Mouse (Mus musculus) layer of hippocampus, adult 8-10 months (tissue): Measurements from ENCODE around the gene Gtf2ird1. TPM values are rescaled to one million over a fixed set of nuclear protein-coding genes. Genes with fewer than 3 reads are reported as not detected.
"Not testable (repeated sequence)": the region's sequence is repeated elsewhere in the genome, so short reads cannot be mapped to it uniquely, and the experiment has no call there.

ENCODE experiments used
- DNase-seq, 2 experiments: peaks; one replicate each; pipeline ENCODE4 v3.0.0; 2022; ENCODE audit warnings: low spot score in 2 of 2
- total RNA-seq, 4 experiments: library from RNA; stranded (reverse); gene quantifications; 2 replicates each; pipeline ENCODE4 v1.2.4; 2022

Gtf2ird1 gene
- total RNA-seq, result 10 to 100 TPM; 26.8 to 35.0 (median 32.8) TPM

DNA sequence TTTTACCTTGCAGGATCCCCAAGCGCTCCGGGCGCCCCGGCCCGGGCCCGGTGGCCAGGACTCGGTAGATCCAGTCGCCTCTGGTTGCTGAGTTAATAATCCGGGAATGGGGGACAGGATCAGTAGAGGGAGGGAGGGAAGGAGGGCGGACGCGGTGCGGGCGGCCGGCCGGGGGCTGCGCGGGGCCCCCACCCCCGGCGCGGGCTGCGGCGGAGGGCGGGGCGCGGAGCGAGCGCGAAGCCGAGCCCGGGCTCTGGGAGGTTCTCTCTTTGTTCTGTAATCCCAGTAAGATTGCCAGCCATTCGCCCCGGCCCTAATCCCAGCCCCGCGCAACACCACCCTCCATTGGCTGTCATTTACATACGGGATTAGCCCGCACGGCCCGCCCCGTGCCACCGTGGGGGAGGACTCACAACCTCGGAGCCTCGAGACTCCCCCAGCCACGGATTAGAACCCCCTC, at the start of gene Gtf2ird1:
Gene Gtf2ird1, minus strand, starts transcription at position 214 of the 460 bp plus-strand sequence.
- DNase-seq, result peak; percentile 78 to 81

DNA sequence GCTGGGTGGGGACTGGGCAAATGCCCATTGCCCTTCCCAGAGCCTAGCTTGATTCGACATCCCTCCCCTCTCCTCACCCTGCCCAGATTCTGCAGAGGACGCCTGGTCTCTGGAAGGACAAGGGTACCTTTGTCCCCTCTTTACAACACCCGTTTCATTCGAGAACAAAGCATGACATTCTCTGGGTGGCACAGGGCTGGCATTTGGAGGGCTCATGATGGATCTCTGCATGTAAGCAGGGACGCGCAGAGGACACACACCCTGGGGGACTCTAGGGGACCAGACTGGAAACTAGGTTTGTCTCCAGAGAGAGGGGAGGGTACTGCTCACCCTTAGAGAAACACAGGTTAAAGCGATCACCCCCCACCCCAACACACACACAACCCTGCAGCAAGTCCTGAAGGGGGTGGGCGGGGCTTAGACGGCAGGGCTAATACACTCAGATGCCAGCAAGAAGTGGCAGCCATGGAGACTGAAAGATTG, 49.3 kb upstream of the Gtf2ird1 start:
- peak; percentile 56 to 82 for DNase-seq

DNA sequence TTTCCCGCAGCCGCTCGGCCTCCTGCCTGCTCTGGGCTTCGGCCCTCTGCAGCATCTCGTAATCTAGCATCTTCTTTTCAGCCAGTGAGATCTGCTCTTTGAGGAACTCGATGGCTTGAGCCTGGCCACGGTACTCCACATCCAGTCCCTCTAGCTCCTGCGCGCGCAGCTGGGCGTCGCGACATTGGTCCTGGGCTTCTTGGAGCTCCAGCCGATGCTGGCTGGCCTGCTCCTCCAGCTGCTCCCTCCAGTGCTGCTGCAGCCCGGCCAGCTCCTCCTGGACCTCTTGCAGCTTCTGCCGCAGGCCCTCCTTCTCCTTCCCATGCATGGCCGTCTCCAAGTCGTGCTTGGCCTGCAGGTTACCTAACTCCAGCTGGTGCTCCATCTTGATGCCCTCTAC, 46.1 kb upstream of the Gtf2ird1 start:
- no peak for DNase-seq

DNA sequence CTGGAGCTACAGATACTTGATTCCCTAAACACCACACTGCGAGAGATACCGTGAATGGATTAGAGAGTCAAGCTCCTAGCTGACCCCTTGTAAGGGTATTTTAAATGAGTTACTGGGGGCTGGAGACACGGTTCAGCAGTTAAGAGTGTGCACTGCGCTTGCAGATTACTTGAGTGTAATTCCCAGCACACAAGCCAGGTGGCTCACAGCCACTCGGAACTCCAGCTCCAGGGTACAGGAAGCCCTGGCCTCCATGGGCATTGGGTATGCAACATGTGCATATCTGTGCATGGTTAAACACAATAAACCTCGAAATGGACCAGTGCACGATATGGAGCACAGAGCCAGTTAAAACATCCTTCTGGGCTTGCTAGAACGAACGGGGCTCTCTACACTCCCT, 44.9 kb upstream of the Gtf2ird1 start:
- no peak for DNase-seq

DNA sequence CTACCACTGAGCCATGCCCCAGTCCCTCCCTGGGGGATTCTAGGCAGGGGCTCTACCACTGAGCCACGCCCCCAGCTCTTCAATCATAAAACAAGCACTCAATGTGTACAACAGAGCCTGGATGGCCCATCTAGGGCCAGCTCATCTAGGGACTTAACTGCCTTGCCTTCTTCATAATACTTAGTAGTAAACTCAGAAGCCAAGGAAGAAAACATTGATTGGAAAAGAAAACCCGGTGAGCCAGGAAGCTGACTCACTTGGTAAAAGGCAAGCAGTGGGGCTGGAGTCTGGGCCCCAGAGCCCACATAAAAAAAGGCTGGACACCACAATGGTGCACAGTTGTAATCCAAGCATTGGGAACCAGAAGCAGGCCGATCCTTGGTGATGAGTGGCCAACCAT, 44.2 kb upstream of the Gtf2ird1 start:
- DNase-seq, result no peak

DNA sequence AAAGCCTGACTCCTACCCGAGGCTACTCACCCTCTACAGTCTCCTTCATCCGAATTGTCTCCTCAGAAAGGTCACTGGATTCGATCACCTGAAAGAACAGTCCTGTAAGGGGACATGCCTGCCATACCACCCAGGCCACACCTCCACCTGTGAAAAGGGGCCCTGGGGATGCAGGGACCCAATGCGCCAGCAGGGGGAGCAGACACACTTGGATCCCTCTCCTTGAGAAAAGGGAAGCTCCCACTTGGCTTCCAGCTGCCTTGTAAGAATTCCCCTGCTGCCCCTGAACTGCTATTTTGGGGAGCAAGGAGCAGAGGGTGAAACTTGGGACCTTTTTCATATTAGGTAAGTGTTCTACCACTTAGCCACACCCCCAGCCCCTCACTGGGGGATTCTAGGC, 43.5 kb upstream of the Gtf2ird1 start:
- peak in 1 of 2 experiments; percentile 58 for DNase-seq

DNA sequence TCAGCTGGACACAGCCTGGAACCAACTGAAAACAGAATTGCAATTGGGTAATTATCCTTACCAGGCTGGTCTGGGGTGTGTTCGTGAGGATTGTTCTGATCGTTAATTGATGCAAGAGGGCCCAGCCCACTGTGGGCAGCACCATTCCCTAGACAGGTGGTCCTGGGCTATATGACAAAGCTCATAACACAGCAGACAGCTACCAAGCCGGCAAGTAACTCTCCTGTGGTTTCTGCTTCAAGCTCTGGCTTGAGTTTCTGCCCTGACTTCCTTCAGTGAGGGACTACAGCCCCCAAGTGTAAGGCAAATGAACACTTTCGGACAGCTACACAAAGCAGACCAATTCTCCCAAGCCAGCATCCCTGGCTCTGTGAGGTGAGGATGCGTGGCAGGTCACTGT, 40.5 kb upstream of the Gtf2ird1 start:
- DNase-seq, result no peak

DNA sequence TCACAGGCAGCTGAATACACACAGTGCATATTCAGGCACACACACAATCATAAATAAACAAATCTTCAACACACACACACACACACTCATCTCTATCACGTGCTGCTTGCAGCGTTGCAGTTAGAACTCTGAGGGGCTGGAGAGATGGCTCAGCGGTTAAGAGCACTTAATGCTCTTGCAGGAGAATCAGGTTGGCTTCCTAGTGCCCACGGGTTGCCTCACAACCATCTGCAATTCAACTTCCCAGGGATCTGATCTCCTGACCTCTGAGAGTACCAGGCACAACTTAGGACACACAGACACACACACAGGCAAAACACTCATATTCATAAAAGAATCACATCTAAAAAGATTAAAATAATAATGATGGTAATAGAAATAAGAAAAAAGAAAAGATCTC, 39.3 kb upstream of the Gtf2ird1 start:
- DNase-seq, result no peak

DNA sequence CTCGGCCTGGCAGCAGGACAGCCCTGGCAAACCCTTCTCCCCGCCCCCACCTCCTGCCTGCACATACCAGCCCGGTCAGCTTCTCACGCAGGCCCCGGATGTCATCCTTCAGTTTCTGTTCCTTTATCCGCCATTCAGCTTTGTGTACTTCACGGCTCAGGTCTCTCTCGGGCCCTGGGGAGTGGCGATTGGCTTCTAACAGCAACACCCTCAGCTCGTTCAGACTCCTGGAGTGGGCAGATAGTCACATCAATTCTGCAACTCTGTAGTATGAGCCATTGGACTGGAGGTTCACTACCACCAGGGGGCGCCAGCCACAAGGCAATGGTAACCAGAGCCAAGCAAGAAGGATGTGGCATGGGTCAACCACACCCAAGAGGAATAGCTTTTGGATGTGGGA, 37.6 kb upstream of the Gtf2ird1 start:
- peak; percentile 88 to 94 for DNase-seq

DNA sequence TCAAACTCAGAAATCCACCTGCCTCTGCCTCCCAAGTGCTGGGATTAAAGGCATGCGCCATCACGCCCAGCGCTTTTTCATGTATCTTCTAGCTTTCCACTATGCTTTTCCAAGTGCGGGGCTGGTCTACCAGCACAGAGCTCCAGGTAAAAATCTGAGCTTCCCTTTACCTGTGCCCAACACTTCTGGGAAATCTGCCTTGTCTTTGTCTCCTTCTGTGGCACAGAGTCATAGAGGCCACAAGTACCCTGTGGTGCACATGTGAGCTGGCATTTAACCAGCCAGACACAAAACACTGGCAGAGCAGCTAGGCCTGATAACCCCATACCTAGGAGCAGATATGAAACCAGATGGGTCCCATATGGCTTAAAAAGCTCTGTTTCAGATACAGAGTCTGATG, 36.4 kb upstream of the Gtf2ird1 start:
- no peak for DNase-seq

DNA sequence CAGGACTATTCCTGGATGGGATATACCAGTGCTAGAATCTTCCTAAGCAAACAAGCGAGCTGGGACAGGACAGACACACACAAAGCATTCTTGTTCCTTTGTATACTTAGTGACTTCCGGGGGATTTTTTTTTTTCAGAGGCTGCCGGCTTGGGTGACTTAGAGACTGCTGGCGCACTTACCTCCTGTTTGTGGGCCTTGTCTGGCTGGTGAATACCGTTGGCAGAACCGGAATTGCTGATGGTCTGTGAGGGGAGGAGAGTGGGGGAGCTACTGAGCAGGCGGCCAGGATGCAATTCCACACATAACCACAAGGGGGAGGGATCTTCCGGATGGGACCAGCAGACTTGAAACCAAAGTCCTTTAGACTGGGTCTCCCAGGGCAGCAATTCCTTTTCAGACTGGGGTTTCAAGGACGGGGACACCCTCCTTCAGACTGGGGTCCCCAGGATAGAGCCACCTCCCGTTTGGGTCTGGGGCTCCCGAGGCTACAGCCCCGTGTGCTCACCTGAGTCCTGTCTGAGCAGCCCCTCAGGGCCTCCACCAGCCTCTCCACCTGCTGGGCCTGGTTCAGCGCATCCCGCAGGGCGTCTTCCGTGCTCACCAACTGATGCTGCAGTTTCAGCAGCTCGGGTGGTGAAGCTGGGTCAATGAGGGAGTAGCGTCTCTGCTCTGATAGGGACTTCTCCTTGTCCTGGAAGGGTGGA, 35.3 kb upstream of the Gtf2ird1 start:
- DNase-seq, result peak; percentile 71 to 88

DNA sequence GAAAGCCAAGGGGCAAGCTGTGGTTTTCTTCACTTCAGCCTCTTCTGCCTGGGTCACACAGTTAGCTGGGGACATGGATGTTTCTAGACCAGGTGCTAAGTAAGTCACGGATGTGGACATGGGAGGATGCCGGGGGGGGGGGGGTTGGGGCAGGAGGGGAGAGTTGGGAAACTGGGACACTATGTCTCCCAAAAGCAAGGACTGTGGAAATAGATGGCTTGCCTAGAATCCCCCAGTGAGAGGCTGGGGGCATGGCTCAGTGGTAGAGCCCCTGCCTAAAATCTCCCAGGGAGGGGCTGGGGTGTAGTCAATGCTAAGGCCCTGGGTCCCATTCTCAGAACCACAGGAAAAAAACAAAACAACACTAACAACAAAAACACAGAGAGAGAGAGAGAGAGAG, 34.7 kb upstream of the Gtf2ird1 start:
- no peak for DNase-seq

DNA sequence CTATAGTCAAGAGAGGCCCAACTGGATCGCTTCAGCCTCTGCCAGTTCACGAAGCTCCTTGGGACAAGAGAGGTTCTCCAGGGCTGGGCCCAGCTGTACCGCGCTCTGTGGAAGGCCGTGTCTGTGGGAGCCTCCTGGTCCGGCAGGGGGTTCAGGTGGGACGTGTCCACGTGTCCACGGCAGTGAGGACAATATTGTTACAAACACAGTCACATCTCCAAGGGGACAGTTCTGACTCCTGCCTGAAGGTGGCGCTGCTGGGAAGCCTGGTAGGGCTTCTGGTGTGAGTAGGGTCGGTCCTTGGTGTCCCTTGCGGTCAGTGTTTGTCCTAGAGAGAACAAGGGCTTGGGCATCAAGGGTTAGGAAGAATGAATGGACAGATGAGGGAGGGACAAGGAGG, 33.9 kb upstream of the Gtf2ird1 start:
- no peak for DNase-seq

DNA sequence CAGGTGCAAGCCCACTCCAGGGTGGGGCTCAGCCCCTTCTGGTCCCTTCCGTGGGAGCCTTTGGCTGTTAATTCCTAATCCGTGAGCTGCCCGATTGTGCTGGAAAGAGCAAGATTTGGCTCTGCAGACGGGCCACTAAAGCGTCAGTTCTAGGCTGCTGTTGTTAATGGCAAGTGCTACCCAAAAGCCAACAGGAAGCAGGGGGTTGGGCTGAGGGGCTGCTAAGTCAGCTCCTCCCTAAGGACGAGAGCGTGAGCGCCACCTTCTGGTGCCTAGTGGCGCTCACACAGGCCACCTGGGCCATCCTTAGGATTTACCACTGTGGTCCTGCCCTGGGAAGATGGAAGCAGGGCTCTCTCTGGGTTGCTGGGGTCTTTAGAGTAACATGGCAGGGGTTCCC, 33.1 kb upstream of the Gtf2ird1 start:
- no peak for DNase-seq

DNA sequence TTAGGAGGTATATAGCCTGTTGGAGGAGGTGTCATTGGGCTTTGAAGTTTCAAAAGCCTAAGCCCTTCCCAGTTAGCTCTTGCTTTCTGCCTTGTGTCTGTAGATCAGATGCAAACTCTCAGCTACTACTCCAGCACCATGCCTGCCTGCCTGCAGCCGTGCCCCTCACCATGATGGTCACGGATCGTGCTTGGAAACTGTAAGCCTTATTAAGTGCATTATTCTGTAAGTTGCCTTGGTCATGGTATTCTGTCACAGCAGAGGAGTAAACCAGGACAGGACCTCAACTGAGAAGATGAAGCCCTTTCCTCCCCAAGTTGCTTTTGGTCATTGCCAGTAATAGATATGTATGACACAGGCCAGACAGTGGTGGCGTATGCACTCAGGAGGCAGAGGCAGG, 32.1 kb upstream of the Gtf2ird1 start:
- no peak for DNase-seq

DNA sequence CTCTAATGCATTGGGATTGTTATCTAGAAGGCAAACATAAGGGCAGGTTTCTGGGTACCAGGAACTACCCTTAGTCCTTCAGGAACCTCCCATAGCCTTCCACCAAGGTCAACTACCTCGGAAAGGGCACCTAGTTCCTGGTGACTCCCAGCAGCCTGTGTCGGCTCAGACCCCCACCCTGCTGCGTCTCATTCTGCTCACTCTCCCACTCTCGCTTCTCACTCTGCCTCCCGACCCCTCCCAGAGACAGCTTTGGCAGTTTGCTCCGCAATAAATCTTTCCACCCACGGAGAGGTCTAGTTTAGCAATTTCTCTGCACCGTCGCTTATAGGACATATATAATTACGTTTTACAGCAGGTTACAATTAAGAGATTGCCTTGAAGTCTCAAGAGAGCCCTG, 31.5 kb upstream of the Gtf2ird1 start:
- no peak for DNase-seq

DNA sequence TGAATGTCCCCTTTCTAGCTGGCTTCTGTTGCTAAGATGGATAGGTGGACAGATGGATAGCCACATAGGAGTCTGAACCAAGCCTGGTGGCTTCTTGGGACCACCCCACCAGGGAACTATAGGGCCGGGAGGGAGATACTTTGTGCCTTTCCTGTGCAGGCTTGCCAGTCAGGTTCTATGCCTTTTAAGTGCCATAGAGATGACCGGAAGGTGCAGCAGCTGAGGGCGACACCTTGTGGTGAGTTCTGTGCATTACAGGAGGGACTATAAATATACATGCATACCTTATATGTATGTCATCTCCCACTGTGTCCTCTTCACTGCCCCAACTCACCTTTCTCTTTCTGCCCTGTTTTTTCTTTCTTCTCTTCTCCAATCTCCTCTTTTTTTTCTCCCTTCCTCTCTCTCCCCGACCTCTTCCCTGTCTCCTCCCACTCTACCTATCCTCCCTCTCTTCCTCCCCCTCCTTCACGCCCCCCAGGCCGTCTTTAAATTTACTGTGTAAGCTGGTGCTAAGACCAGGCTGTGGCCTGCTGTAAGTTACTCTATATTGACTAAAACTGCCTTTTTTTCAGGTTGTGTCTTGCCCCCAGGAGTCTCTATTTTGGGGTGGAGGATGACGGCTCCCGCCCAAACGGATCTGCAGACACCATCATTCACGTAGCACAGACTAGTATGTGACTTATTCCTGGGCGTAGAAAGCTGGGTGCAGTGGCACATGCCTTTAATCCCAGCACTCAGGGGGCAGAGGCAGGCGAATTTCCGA, 29.6 kb upstream of the Gtf2ird1 start:
- peak in 1 of 2 experiments; percentile 68 for DNase-seq

DNA sequence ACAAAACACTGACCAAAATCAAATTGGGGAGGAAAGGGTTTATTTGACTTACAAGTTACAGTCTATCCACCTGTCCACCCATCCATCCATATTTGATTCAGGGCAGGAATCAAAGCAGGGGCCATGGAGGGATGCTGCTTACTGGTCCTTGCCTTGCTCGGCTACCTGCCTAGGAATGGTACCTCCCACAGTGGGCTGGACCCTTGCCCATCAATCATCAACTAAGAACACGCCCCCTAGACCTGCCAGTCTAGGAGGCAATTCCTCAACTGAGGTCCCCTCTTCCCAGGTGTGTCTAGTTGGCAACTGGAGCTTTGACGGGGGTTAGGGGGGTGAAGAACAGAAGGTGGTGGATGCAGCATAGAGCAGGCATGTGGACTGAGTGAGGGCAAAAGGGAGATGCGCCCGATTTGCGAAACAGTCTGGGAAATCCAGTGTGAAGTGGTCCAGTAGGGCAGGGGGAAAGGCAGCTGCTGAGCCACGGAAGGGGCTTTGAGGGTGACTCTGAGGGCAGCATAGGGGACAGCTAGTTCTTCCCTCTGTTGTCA, 28.7 kb upstream of the Gtf2ird1 start:
- DNase-seq, result no peak

DNA sequence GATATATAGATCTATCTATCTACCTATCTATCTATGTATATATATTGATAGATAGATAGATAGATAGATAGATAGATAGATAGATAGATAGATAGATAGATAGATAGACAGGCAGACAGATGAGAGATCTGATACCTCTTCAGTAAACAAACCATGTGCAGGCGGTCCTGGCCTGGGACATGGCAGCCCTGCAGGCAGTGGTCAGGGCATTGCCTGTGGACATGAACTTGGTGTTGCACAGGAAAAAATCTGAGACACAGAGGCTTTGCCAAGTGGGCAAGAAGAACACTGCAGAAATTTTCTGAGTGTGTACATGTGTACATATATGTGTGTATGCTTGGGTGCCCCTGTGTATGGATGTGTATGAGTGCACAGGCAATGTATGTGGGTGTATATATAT, 26.8 kb upstream of the Gtf2ird1 start:
- DNase-seq, result no peak

DNA sequence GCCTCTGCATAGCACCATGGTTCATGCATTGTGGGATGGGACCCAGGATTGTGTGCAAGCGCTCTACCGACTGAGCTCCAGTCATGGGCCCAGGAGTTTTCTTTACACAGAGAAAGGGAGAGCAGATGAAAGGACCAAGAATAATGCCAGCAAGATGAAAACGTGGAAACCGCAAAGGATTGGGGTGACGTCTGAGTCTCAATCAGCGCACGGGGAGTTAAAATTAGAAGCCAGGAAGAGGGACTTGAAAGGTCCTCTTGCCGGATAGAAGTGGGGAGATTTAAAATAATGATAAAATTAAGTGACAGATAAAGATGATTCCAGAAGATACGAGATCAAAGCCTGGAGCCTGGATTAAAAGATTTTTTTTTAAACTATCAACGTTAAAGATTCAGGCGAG, 25.8 kb upstream of the Gtf2ird1 start:
- DNase-seq, result no peak

DNA sequence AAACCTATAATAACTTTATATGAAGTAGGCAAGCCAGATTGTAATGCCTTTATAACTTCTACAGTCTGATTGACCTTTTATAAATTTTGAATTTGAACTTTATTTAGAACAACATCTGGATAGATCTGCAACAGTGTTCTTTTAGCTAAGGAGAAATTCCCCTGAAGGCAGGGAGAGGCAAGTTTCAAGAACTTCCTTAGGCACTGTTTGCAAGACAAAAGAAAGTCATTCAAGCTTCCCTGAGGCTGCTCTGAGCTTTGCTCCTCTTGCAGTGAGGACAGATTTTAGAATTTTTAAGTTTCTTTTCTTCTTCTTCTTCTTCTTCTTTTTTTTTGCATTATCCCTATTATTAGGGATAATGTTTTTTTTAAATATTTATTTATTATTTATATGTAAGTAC, 22.4 kb upstream of the Gtf2ird1 start:
- DNase-seq, result not testable (repeated sequence)

DNA sequence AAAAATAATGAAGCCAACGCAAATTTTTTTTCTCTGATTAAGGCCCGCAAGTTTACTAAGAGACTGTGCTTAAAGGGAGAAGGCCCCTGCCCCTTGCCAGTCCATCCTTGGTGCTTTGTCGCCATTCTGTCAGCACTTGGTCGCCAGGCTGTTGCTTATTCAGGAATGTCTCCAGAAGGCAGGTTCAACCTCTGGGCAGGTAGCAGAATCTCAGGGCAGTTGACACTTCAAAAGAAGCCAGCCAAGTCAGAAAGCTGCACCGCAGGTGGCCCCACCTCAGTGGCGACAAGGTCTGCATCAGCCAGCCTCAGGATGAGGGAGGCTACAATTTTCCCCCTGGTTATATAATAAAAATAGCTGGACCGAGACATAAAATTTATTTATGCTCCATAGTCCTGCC, 19.2 kb upstream of the Gtf2ird1 start:
- DNase-seq, result not testable (repeated sequence)
